ENCODE assay signal across 20 mouse cellular contexts in genomic region chr14:97395750-97396377, GRCm38 (mm10).
DNase-seq lines count a peak whose midpoint lies in the region; ATAC-seq and TF ChIP-seq lines count a peak whose summit lies in the region.
"Had no signal": no experiment of that assay in that cellular context is flagged by ENCODE, and none has a peak within 500 bp of the region (broad histone marks: within the 10 kb centered on the region; RNA-seq: fewer than 3 reads in every experiment).

No protein-coding gene starts in this region.

- no peak for TF ChIP-seq EP300 in stomach, postnatal 0 days (optimal IDR thresholded peaks at IDR 0.05)

- no peak overlapping the region for H3K4me3 ChIP-seq in hindbrain, embryonic 14.5 days (replicated peaks; ENCODE audit: low read length)
- H3K4me3 ChIP-seq in hindbrain, postnatal 0 days (ENCODE audit: low read length): no peak overlapping the region
- H3K4me3 ChIP-seq in forebrain, embryonic 11.5 days (ENCODE audit: low read depth, low read length): no peak overlapping the region
- no peak overlapping the region for H3K4me3 ChIP-seq in limb, embryonic 10.5 days
- no peak overlapping the region for H3K4me3 ChIP-seq in stomach, postnatal 0 days (ENCODE audit: low read depth, low read length)
- H3K4me3 ChIP-seq: gastrocnemius, adult 2 months; heart, embryonic 12.5 days; megakaryocyte, embryonic 14.5 days; myocyte had no signal

- H3K4me2 ChIP-seq in hindbrain, embryonic 14.5 days (replicated peaks): no peak overlapping the region
- H3K4me2 ChIP-seq in hindbrain, postnatal 0 days (ENCODE audit: low read depth, low read length): no peak overlapping the region
- H3K4me2 ChIP-seq in forebrain, embryonic 11.5 days (ENCODE audit: low read depth, low read length, severe bottlenecking): no peak overlapping the region
- H3K4me2 ChIP-seq in stomach, postnatal 0 days (replicated peaks; ENCODE audit: low read depth): no peak overlapping the region
- H3K4me2 ChIP-seq: heart, embryonic 12.5 days had no signal

- no peak overlapping the region for H3K9ac ChIP-seq in hindbrain, embryonic 14.5 days
- H3K9ac ChIP-seq in hindbrain, postnatal 0 days (replicated peaks; ENCODE audit: low read length): no peak overlapping the region
- no peak overlapping the region for H3K9ac ChIP-seq in forebrain, embryonic 11.5 days (ENCODE audit: low read length)
- no peak overlapping the region for H3K9ac ChIP-seq in stomach, postnatal 0 days (ENCODE audit: low read length)
- H3K9ac ChIP-seq: heart, embryonic 12.5 days; liver, postnatal 0 days had no signal

- DNase-seq in hindbrain, embryonic 14.5 days (ENCODE audit: low spot score): no peak
- no peak for DNase-seq in hindbrain, postnatal 0 days (ENCODE audit: low spot score)
- peak; percentile 23 for DNase-seq in embryo, embryonic 10.5 days (ENCODE audit: low spot score)
- DNase-seq in forebrain, embryonic 11.5 days (ENCODE audit: low spot score): no peak
- no peak for DNase-seq in limb, embryonic 10.5 days (ENCODE audit: low spot score)
- no peak for DNase-seq in layer of hippocampus, adult 9-10 months (ENCODE audit: low spot score)
- DNase-seq in spleen, postnatal 10 days (ENCODE audit: low spot score in 2 of 2): no peak
- DNase-seq in stomach, postnatal 0 days (ENCODE audit: low spot score): no peak
- DNase-seq: cerebellum, adult 9-10 months; gastrocnemius, adult 2 months; heart, postnatal 14 days; kidney, adult 18-20 months; liver, postnatal 0 days; right cerebral cortex, adult 18-20 months; thymus, adult 18-20 months; thymus, postnatal 4 days had no signal

- H3K9me3 ChIP-seq in hindbrain, embryonic 14.5 days (ENCODE audit: control insufficient read depth, low read length): no peaks in the 10 kb centered on the region
- H3K9me3 ChIP-seq in hindbrain, postnatal 0 days (ENCODE audit: low read length): no peaks in the 10 kb centered on the region
- no peaks in the 10 kb centered on the region for H3K9me3 ChIP-seq in forebrain, embryonic 11.5 days (ENCODE audit: control insufficient read depth, low read length)
- H3K9me3 ChIP-seq in limb, embryonic 10.5 days (replicated peaks): no peaks in the 10 kb centered on the region
- no peaks in the 10 kb centered on the region for H3K9me3 ChIP-seq in stomach, postnatal 0 days (ENCODE audit: control insufficient read depth, low read length)
- H3K9me3 ChIP-seq: heart, embryonic 12.5 days; megakaryocyte, embryonic 14.5 days had no signal

- H3K27me3 ChIP-seq in hindbrain, embryonic 14.5 days (ENCODE audit: control insufficient read depth, insufficient read depth, low read length): no peaks in the 10 kb centered on the region
- H3K27me3 ChIP-seq in hindbrain, postnatal 0 days (ENCODE audit: insufficient read depth, low read length): no peaks in the 10 kb centered on the region
- no peaks in the 10 kb centered on the region for H3K27me3 ChIP-seq in forebrain, embryonic 11.5 days (ENCODE audit: control insufficient read depth, insufficient read depth, low read length)
- no peaks in the 10 kb centered on the region for H3K27me3 ChIP-seq in limb, embryonic 10.5 days (ENCODE audit: low read depth, poor library complexity, severe bottlenecking)
- no peaks in the 10 kb centered on the region for H3K27me3 ChIP-seq in stomach, postnatal 0 days (ENCODE audit: control insufficient read depth, insufficient read depth, low read length)
- H3K27me3 ChIP-seq: heart, embryonic 12.5 days; megakaryocyte, embryonic 14.5 days had no signal

- TF ChIP-seq CTCF in hindbrain, postnatal 0 days (IDR thresholded peaks at IDR 0.05; ENCODE audit: low read depth): no peak
- no peak for TF ChIP-seq CTCF in stomach, postnatal 0 days (IDR thresholded peaks at IDR 0.05; ENCODE audit: low read depth)

- H3K27ac ChIP-seq in hindbrain, embryonic 14.5 days: no peak overlapping the region
- H3K27ac ChIP-seq in hindbrain, postnatal 0 days: no peak overlapping the region
- H3K27ac ChIP-seq in forebrain, embryonic 11.5 days (ENCODE audit: low read depth, low read length): no peak overlapping the region
- peak overlapping the region; percentile 71 for H3K27ac ChIP-seq in limb, embryonic 10.5 days
- H3K27ac ChIP-seq in stomach, postnatal 0 days (replicated peaks): no peak overlapping the region
- H3K27ac ChIP-seq: gastrocnemius, adult 2 months; kidney, postnatal 0 days had no signal

- H3K36me3 ChIP-seq in hindbrain, embryonic 14.5 days (replicated peaks; ENCODE audit: control insufficient read depth, insufficient read depth): no peaks in the 10 kb centered on the region
- no peaks in the 10 kb centered on the region for H3K36me3 ChIP-seq in hindbrain, postnatal 0 days (ENCODE audit: insufficient read depth, low read length)
- no peaks in the 10 kb centered on the region for H3K36me3 ChIP-seq in forebrain, embryonic 11.5 days (ENCODE audit: control insufficient read depth, insufficient read depth, low read length)
- no peaks in the 10 kb centered on the region for H3K36me3 ChIP-seq in limb, embryonic 10.5 days
- no peaks in the 10 kb centered on the region for H3K36me3 ChIP-seq in stomach, postnatal 0 days (ENCODE audit: control insufficient read depth, insufficient read depth, low read length)
- H3K36me3 ChIP-seq: heart, embryonic 12.5 days had no signal

- ATAC-seq in hindbrain, embryonic 14.5 days (ENCODE audit: low FRiP score): 0 out of 2 replicates have a peak, but pooled peaks have one; percentile 57
- ATAC-seq in hindbrain, postnatal 0 days: no peak
- peak; percentile 93 for ATAC-seq in forebrain, embryonic 11.5 days (replicated peaks; ENCODE audit: low FRiP score)
- ATAC-seq in stomach, postnatal 0 days (ENCODE audit: low FRiP score, low TSS enrichment): no peak
- ATAC-seq: liver, postnatal 0 days had no signal

- no peaks in the 10 kb centered on the region for H3K4me1 ChIP-seq in hindbrain, embryonic 14.5 days (replicated peaks; ENCODE audit: control insufficient read depth, insufficient read depth, low read length)
- H3K4me1 ChIP-seq in hindbrain, postnatal 0 days (ENCODE audit: insufficient read depth, low read length): no peaks in the 10 kb centered on the region
- H3K4me1 ChIP-seq in forebrain, embryonic 11.5 days (replicated peaks; ENCODE audit: control insufficient read depth, insufficient read depth, low read length): peaks cover 2% of the 10 kb centered on the region; the same call in 1 of the 2 replicates
- peaks cover 12% of the 10 kb centered on the region for H3K4me1 ChIP-seq in limb, embryonic 10.5 days
- H3K4me1 ChIP-seq in stomach, postnatal 0 days (replicated peaks; ENCODE audit: control insufficient read depth, insufficient read depth): no peaks in the 10 kb centered on the region
- H3K4me1 ChIP-seq: heart, embryonic 12.5 days; megakaryocyte, embryonic 14.5 days had no signal

- WGBS in hindbrain, embryonic 14.5 days: 46% methylated on average over 7 of the region's 7 CpGs
- 55% methylated on average over 7 of the region's 7 CpGs for WGBS in hindbrain, postnatal 0 days
- WGBS in forebrain, embryonic 11.5 days: 42% methylated on average over 7 of the region's 7 CpGs
- 63% methylated on average over 7 of the region's 7 CpGs for WGBS in limb, embryonic 10.5 days
- WGBS in stomach, postnatal 0 days: 80% methylated on average over 7 of the region's 7 CpGs

Comparison
In these comparisons a context has a peak if more than half of its experiments do, and no peak if none do; other contexts are left out.
1. ATAC-seq: peak in hindbrain, embryonic 14.5 days (single experiment) and forebrain, embryonic 11.5 days (single experiment); none in hindbrain, postnatal 0 days (single experiment) and stomach, postnatal 0 days (single experiment).